Mouse (Mus musculus) right cerebral cortex, adult 18-20 months (tissue): ENCODE measurements around the gene Olfr1395.
"Not testable (repeated sequence)": the region's sequence is repeated elsewhere in the genome, so short reads cannot be mapped to it uniquely, and the experiment has no call there.

Experiments used
- DNase-seq: peaks from one replicate; pipeline ENCODE4 v3.0.0; 2022; ENCODE audit warnings: mixed read lengths

Gene Olfr1395

GRCm38 (mm10) chr11:49176047-49176779 is 34.1 kb downstream of the Olfr1395 start:
- not testable (repeated sequence) for DNase-seq

- no peak for DNase-seq
Measured at GRCm38 (mm10) chr11:49183172-49183571, 41.1 kb downstream of the Olfr1395 start.

DNA sequence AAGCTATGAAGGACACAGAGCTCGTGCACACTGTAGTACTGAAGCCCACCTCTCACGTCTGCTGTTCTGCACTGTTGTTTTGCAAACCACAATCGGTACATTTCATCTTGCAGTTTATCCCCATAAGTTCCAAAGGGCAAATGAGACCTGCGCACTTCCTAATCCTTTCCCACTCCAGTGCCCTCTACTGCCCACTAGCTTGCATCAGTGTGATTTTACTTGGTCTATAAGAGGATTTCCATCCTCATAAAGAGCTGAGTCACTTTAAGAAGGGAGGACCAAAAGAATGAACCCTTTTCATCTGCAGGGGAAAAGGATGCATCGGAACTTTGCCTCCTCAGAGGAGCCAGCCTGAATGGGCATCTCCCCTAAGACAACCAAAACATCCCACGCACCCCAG is 44.4 kb downstream of the Olfr1395 start:
- DNase-seq = no peak

GRCm38 (mm10) chr11:49186955-49187488 is 44.9 kb downstream of the Olfr1395 start, which contains the start of gene Btnl9:
Btnl9 (minus strand) TSS chr11:49187159.
- no peak for DNase-seq

- DNase-seq = no peak
Measured at GRCm38 (mm10) chr11:49187701-49188100, 45.6 kb downstream of the Olfr1395 start.

DNA sequence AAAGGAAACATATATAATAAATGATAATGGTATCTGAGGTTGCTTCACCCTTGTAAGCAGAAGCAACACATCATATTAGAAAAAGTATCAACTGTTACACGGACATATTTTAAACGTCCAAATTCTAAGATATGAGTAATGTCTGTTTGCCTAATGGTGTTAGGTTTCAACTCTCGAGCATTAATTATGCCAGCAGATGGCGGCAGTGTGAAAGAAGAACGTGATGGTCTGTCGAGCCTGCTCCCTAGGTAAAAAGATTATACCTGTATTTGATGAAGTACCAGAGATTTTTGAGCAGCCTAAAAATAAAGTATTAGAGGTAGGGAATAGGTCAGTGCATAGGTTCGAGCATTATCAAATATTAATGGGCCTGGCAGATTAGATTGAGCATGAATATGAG is 47.7 kb downstream of the Olfr1395 start:
- DNase-seq = peak; percentile 52

DNA sequence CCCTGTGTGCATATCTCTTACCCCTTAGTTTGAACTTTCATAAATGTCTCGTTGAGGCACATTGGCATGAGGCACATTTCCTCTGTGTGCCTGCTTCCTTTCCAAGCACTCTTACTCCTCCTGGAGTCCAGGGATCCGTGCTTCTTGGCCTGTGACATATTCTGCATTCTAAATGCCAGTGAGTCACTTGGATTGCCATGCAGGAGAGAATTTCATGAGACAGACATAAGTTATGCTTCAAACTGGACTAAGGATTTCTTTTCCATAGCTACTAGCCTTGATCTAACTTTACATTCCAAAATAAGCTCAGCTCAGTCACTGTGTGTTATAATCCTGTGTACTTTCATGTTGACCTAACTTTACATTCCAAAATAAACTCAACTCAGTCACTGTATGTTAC is 49.0 kb downstream of the Olfr1395 start:
- no peak for DNase-seq

- DNase-seq = not testable (repeated sequence)
Measured at GRCm38 (mm10) chr11:49194771-49195170, 52.7 kb downstream of the Olfr1395 start.

DNA sequence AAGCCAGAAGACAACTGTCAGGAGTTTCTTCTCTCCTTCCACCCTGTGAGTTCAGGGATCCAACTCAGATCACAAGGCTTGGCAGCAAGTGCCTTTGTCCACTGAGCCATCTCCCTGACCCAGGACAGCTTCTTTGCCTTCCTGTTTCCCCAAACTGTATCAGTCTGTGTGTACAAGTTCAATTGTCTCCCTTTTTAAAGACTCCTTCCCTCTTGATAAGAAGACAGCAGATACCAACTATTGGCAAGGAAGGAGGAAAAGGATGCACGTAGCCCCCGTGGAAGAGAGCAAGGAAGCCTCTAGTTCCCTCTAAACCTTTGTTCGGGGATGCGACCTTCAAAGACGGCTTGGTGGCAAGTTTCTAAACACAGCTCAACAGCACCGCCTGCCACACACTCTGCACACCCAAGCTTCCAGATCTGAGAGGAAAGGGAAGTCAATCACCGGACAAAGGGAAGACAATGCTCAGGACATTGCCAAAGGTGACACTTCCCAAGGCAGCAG is 53.8 kb downstream of the Olfr1395 start:
- no peak for DNase-seq
